ENCODE assay signal across 9 mouse cellular contexts in the genomic region with DNA sequence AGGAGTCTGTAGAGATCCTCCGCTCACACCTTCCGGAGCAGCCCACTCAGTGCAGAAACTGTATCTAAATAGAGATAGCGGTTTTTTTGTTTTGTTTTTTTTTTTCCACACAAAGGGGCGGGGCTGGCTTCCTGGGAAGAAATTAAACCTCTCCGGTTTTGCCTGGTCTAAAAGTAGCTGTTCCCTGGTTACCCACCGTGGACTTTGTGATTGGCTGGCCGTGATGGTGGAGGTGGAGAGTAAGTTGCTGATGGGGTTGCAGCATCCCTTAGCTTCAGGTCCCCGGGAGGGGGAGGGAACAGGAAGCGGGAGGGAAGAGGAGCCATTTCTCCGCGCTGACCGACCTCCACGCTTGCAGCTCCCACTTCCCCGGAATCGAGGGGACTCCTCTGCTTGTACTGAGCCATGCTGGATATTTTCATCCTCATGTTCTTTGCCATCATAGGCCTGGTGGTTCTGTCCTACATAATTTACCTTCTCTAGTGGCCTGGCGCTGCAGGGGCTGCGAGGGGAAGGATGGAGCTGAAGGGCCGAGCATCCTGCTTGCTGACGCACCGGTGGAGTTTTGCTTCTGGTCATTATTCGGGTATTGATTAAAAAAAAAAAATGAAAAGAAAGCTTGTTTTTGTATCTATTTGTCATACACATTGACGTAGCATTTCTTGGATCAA. TPM values are rescaled to one million over a fixed set of nuclear protein-coding genes. Genes with fewer than 3 reads are reported as not detected.
A peak's percentile ranks its signal among the peaks of the same experiment; 100 is the strongest.
DNase-seq lines count a peak whose midpoint lies in the region; ATAC-seq and TF ChIP-seq lines count a peak whose summit lies in the region.
"Had no signal": no experiment of that assay in that cellular context is flagged by ENCODE, and none has a peak within 500 bp of the region (broad histone marks: within the 10 kb centered on the region; RNA-seq: fewer than 3 reads in every experiment).

No protein-coding gene starts in this region.

- H3K9me3 ChIP-seq in intestine, embryonic 15.5 days = no peaks in the 10 kb centered on the region

- H3K9ac ChIP-seq in intestine, embryonic 15.5 days = peak overlapping the region; percentile 43

- WGBS in spleen, adult 2 months = 11% methylated on average over 22 of the region's 22 CpGs
- WGBS in intestine, embryonic 15.5 days = 4% methylated on average over 22 of the region's 22 CpGs

- peaks cover 11% of the 10 kb centered on the region; the same call in 1 of the 2 replicates for H3K4me1 ChIP-seq in spleen, adult 2 months (ENCODE audit: control insufficient read depth, insufficient read depth, insufficient read length)
- H3K4me1 ChIP-seq in intestine, embryonic 15.5 days (replicated peaks) = peaks cover 10% of the 10 kb centered on the region; the same call in 1 of the 2 replicates

- peak overlapping the region; percentile 32; the same call in 1 of the 2 replicates for H3K27ac ChIP-seq in spleen, adult 2 months (ENCODE audit: insufficient read depth, low read length)
- H3K27ac ChIP-seq in intestine, embryonic 15.5 days = peak overlapping the region; percentile 73

- H3K36me3 ChIP-seq in spleen, adult 2 months (ENCODE audit: control insufficient read depth, insufficient read depth, low read length) = peaks cover 8% of the 10 kb centered on the region; the same call in 1 of the 2 replicates
- H3K36me3 ChIP-seq in intestine, embryonic 15.5 days = 0 out of 2 replicates have a peak, but pooled peaks cover 13% of the 10 kb centered on the region

- H3K27me3 ChIP-seq in spleen, adult 2 months (ENCODE audit: control insufficient read depth, insufficient read depth, low read length) = no peaks in the 10 kb centered on the region
- H3K27me3 ChIP-seq in intestine, embryonic 15.5 days (replicated peaks) = no peaks in the 10 kb centered on the region
- H3K27me3 ChIP-seq: Patski had no signal

- peak; percentile 81 for ATAC-seq in granulocyte monocyte progenitor cell, adult 5-6 weeks (replicated peaks; ENCODE audit: poor library complexity, severe bottlenecking)
- ATAC-seq in intestine, embryonic 15.5 days = peak; percentile 72
- ATAC-seq: Patski had no signal

- no peak for TF ChIP-seq POLR2A in spleen, adult 2 months (IDR thresholded peaks at IDR 0.05; ENCODE audit: low read depth, low read length)

- no peak for DNase-seq in spleen, adult 2 months (ENCODE audit: low read depth in 1 of 2, low spot score in 2 of 2)
- DNase-seq in spleen, postnatal 14 days (ENCODE audit: low spot score in 2 of 2) = no peak
- DNase-seq in embryo, embryonic 11.5 days (ENCODE audit: low read depth, low spot score) = peak; percentile 76
- DNase-seq in left cerebral cortex, postnatal 10 days (ENCODE audit: extremely low spot score in 1 of 2, low spot score in 2 of 2) = peak; percentile 88 to 92
- peak; percentile 88 for DNase-seq in mesoderm, embryonic 11.5 days (ENCODE audit: low read depth, low spot score)
- peak; percentile 69 for DNase-seq in skeletal muscle tissue, adult 2 months (ENCODE audit: low read depth, low spot score)

- peak overlapping the region; percentile 55 for H3K4me3 ChIP-seq in spleen, adult 2 months (ENCODE audit: extremely low read depth, insufficient read depth, insufficient read length)
- peak overlapping the region; percentile 45 for H3K4me3 ChIP-seq in intestine, embryonic 15.5 days (replicated peaks)

- TF ChIP-seq CTCF in spleen, adult 2 months (IDR thresholded peaks at IDR 0.05; ENCODE audit: extremely low read depth, insufficient read depth, insufficient read length, insufficient replicate concordance) = no peak

- peak overlapping the region; percentile 68 for H3K4me2 ChIP-seq in intestine, embryonic 15.5 days (replicated peaks)

- intact Hi-C loops in left cerebral cortex, postnatal 10 days (cut with DNase I) = loop anchor here (5.0 kb wide), 1 partner anchor 41 kb away; a partner anchor contains a TSS

RNA-seq across cellular contexts. Expression of a gene that starts 0.5 kb away (rescaled TPM):
- 1.8 and 3.1 TPM in 2 replicates for polyA plus RNA-seq in spleen, adult 2 months (2012; rRNA removed)
- total RNA-seq in granulocyte monocyte progenitor cell, adult 5-6 weeks (2014; fragmentation: Nextera tagmentation) = 3.8 TPM in 1 of 2 replicates, not detected in the other
- 1.3 TPM in 1 of 2 replicates, not detected in the other for total RNA-seq in granulocyte monocyte progenitor cell, adult 5-6 weeks (2017)
- polyA plus RNA-seq in intestine, embryonic 15.5 days (2015; fragmentation: Nextera tagmentation; extraction: Ambion mirVana) = 5.2 and 5.3 TPM in 2 replicates
- total RNA-seq in left cerebral cortex, postnatal 10 days (2021) = 10 to 100 TPM; 40.0 to 45.1 TPM

RNA-seq across cellular contexts. Expression of a gene that starts 42.3 kb away (rescaled TPM):
- 69.4 and 75.2 TPM in 2 replicates for polyA plus RNA-seq in spleen, adult 2 months (2012; rRNA removed)
- 60.5 and 60.7 TPM in 2 replicates for total RNA-seq in granulocyte monocyte progenitor cell, adult 5-6 weeks (2014; fragmentation: Nextera tagmentation)
- total RNA-seq in granulocyte monocyte progenitor cell, adult 5-6 weeks (2017) = 92.5 and 124 TPM in 2 replicates
- 123 and 126 TPM in 2 replicates for polyA plus RNA-seq in intestine, embryonic 15.5 days (2015; fragmentation: Nextera tagmentation; extraction: Ambion mirVana)
- total RNA-seq in left cerebral cortex, postnatal 10 days (2021) = 100 to 1,000 TPM; 190 to 203 TPM

RNA-seq across cellular contexts. Expression of a gene that starts 42.8 kb away (rescaled TPM):
- 0.20 and 0.22 TPM in 2 replicates for polyA plus RNA-seq in spleen, adult 2 months (2012; rRNA removed)
- total RNA-seq in granulocyte monocyte progenitor cell, adult 5-6 weeks (2014; fragmentation: Nextera tagmentation) = not detected in 2 replicates
- total RNA-seq in granulocyte monocyte progenitor cell, adult 5-6 weeks (2017) = 2.0 and 2.2 TPM in 2 replicates
- 0.65 and 0.68 TPM in 2 replicates for polyA plus RNA-seq in intestine, embryonic 15.5 days (2015; fragmentation: Nextera tagmentation; extraction: Ambion mirVana)
- total RNA-seq in left cerebral cortex, postnatal 10 days (2021) = under 1 TPM; 0.63 to 0.86 TPM

RNA-seq across cellular contexts. Expression of a gene that starts 58.9 kb away (rescaled TPM):
- polyA plus RNA-seq in spleen, adult 2 months (2012; rRNA removed) = 96.9 and 98.1 TPM in 2 replicates
- 2,177 and 2,335 TPM in 2 replicates for total RNA-seq in granulocyte monocyte progenitor cell, adult 5-6 weeks (2014; fragmentation: Nextera tagmentation)
- total RNA-seq in granulocyte monocyte progenitor cell, adult 5-6 weeks (2017) = 2,263 and 3,329 TPM in 2 replicates
- 530 and 606 TPM in 2 replicates for polyA plus RNA-seq in intestine, embryonic 15.5 days (2015; fragmentation: Nextera tagmentation; extraction: Ambion mirVana)
- total RNA-seq in left cerebral cortex, postnatal 10 days (2021) = 100 to 1,000 TPM; 423 to 456 TPM

Comparison
In these comparisons a context has a peak if more than half of its experiments do, and no peak if none do; other contexts are left out.
1. DNase-seq: peak in embryo, embryonic 11.5 days (single experiment), left cerebral cortex, postnatal 10 days (2 of 2), mesoderm, embryonic 11.5 days (single experiment) and skeletal muscle tissue, adult 2 months (single experiment); none in spleen, adult 2 months (0 of 2) and spleen, postnatal 14 days (0 of 2).
2. RNA of a gene that starts 0.5 kb away (total RNA-seq): 40.0 to 45.1 TPM in left cerebral cortex, postnatal 10 days; 1.3 to 3.8 TPM in granulocyte monocyte progenitor cell, adult 5-6 weeks; every median in the first group is over 4 times any median in the second.